Mouse (Mus musculus) layer of hippocampus, postnatal 36 days (tissue): ENCODE measurements around the gene Gm49416. TPM values are rescaled to one million over a fixed set of nuclear protein-coding genes. Genes with fewer than 3 reads are reported as not detected.
A peak's percentile ranks its signal among the peaks of the same experiment; 100 is the strongest.
"Not testable (repeated sequence)": the region's sequence is repeated elsewhere in the genome, so short reads cannot be mapped to it uniquely, and the experiment has no call there.

Experiments
- DNase-seq, 2 experiments: peaks; one replicate each; pipeline ENCODE4 v3.0.0; 2022
- total RNA-seq, 2 experiments: library from RNA; stranded (reverse); gene quantifications; 2 replicates each; pipeline ENCODE4 v1.2.3; 2021

Gm49416 gene
- total RNA-seq, result 1 to 10 TPM in 1 of 2 experiments, under 1 TPM in 1; 0.99 to 2.3 TPM

- DNase-seq, result peak; percentile 90 to 93
Measured at GRCm38 (mm10) chr19:8888511-8889385, at the start of gene Gm49416, which contains the start of gene 1810009A15Rik. Gene Gm49416, plus strand, starts transcription at chr19:8888926. Gene 1810009A15Rik, plus strand, starts transcription at chr19:8888853.

- DNase-seq, result peak; percentile 76 to 77
Measured at GRCm38 (mm10) chr19:8839103-8839907, 49.4 kb upstream of the Gm49416 start, which contains the start of gene Gng3. Gene Gng3, minus strand, starts transcription at chr19:8839194.

GRCm38 (mm10) chr19:8839908-8840791, 48.6 kb upstream of the Gm49416 start:
- DNase-seq, result peak; percentile 76 to 77

GRCm38 (mm10) chr19:8841012-8841411, 47.7 kb upstream of the Gm49416 start:
- no peak for DNase-seq

- no peak for DNase-seq
Measured at GRCm38 (mm10) chr19:8842961-8843360, 45.8 kb upstream of the Gm49416 start.

- peak; percentile 55 to 69 for DNase-seq
Measured at GRCm38 (mm10) chr19:8844371-8845129, 44.2 kb upstream of the Gm49416 start.

GRCm38 (mm10) chr19:8848356-8848755, 40.4 kb upstream of the Gm49416 start:
- DNase-seq, result no peak

- DNase-seq, result no peak
Measured at GRCm38 (mm10) chr19:8850402-8850901, 38.3 kb upstream of the Gm49416 start, which contains the start of gene Lrrn4cl. Gene Lrrn4cl, plus strand, starts transcription at chr19:8850768.

GRCm38 (mm10) chr19:8851639-8852038, 37.1 kb upstream of the Gm49416 start:
- DNase-seq, result no peak

- no peak for DNase-seq
Measured at GRCm38 (mm10) chr19:8852236-8852928, 36.3 kb upstream of the Gm49416 start.

- DNase-seq, result no peak
Measured at GRCm38 (mm10) chr19:8853117-8853516, 35.6 kb upstream of the Gm49416 start.

GRCm38 (mm10) chr19:8857689-8858088, 31.0 kb upstream of the Gm49416 start:
- no peak for DNase-seq

- no peak for DNase-seq
Measured at GRCm38 (mm10) chr19:8859018-8859417, 29.7 kb upstream of the Gm49416 start.

- DNase-seq, result no peak
Measured at GRCm38 (mm10) chr19:8864265-8864664, 24.5 kb upstream of the Gm49416 start.

- not testable (repeated sequence) for DNase-seq
Measured at GRCm38 (mm10) chr19:8870381-8870780, 18.3 kb upstream of the Gm49416 start.

- DNase-seq, result no peak
Measured at GRCm38 (mm10) chr19:8870838-8871237, 17.9 kb upstream of the Gm49416 start.

- DNase-seq, result peak; percentile 99 to 100
Measured at GRCm38 (mm10) chr19:8871267-8872186, 17.2 kb upstream of the Gm49416 start, which contains the start of gene Ubxn1. Gene Ubxn1, plus strand, starts transcription at chr19:8871496.

- DNase-seq, result no peak
Measured at GRCm38 (mm10) chr19:8872266-8872840, 16.4 kb upstream of the Gm49416 start.

GRCm38 (mm10) chr19:8875031-8875430, 13.7 kb upstream of the Gm49416 start:
- DNase-seq, result no peak
